Mouse (Mus musculus) hindbrain, embryonic 14.5 days (tissue): ENCODE measurements at regions not wholly inside any gene's neighbourhood (a gene's known extent, or its start where the extent isn't known, plus 50 kb on each side); places are given as distances from the start of the nearest gene placed in this dataset.
A peak's percentile ranks its signal among the peaks of the same experiment; 100 is the strongest.

Experiments
- ATAC-seq: fragments of 200-750 bp; cut with Nextera tagmentation; 2 replicates; pipeline ENCODE4 v1.8.0; 2017; ENCODE audit warnings: moderate number of reproducible peaks, mild to moderate bottlenecking, moderate TSS enrichment, moderate library complexity; ENCODE audit not compliant: low FRiP score
- DNase-seq: peaks from one replicate; pipeline ENCODE4 v3.0.0-alpha.2; 2015; ENCODE audit warnings: low spot score
- H3K27ac ChIP-seq: fragments of 300-500 bp; sonication (generic); 2 replicates; pipeline ENCODE4 v1.5.1; 2014; ENCODE audit warnings: mild to moderate bottlenecking, moderate library complexity
- H3K27me3 ChIP-seq: fragments of 300-500 bp; sonication (generic); 2 replicates; pipeline ENCODE4 v1.6.1; 2014; ENCODE audit warnings: mild to moderate bottlenecking, low read length, mixed read lengths; ENCODE audit not compliant: control insufficient read depth, insufficient read depth
- H3K36me3 ChIP-seq: fragments of 300-500 bp; sonication (generic); replicated peaks from 2 replicates; pipeline ENCODE4 v1.6.1; 2014; ENCODE audit not compliant: control insufficient read depth, insufficient read depth
- H3K4me1 ChIP-seq: fragments of 300-500 bp; sonication (generic); replicated peaks from 2 replicates; pipeline ENCODE4 v1.6.1; 2014; ENCODE audit warnings: antibody characterized with exemption, low read length, mixed read lengths; ENCODE audit not compliant: control insufficient read depth, insufficient read depth
- H3K4me2 ChIP-seq: fragments of 300-500 bp; sonication (generic); replicated peaks from 2 replicates; pipeline ENCODE4 v1.6.1; 2014; ENCODE audit warnings: mild to moderate bottlenecking, moderate library complexity
- H3K4me3 ChIP-seq: fragments of 300-500 bp; sonication (generic); replicated peaks from 2 replicates; pipeline ENCODE4 v1.5.1; 2014; ENCODE audit warnings: mild to moderate bottlenecking, low read length
- H3K9ac ChIP-seq: fragments of 300-500 bp; sonication (generic); 2 replicates; pipeline ENCODE4 v1.6.1; 2014
- H3K9me3 ChIP-seq: fragments of 300-500 bp; sonication (generic); 2 replicates; pipeline ENCODE4 v1.6.1; 2016; ENCODE audit warnings: low read length; ENCODE audit not compliant: control insufficient read depth
- WGBS: fragments of 180-500 bp; shearing (Covaris S2); extraction: QIAGEN DNeasy Blood & Tissue Kit; methylation state at CpG from one replicate; pipeline ENCODE4 v1.1.7; 2014; 5-methylcytosine and 5-hydroxymethylcytosine counted together

GRCm38 (mm10) chr13:80295723-80296122 lies 587.5 kb upstream of the Arrdc3 start:
- WGBS, result 9% methylated on average over 1 of the region's 1 CpGs
- Histone ChIP-seq H3K36me3 (no peaks in the 10 kb centered on the region), H3K4me1 (no peaks in the 10 kb centered on the region), H3K4me3 (no peak overlapping the region), H3K9ac (no peak overlapping the region), H3K4me2 (no peak overlapping the region), H3K9me3 (no peaks in the 10 kb centered on the region), H3K27ac (no peak overlapping the region), H3K27me3 (no peaks in the 10 kb centered on the region)
- ATAC-seq (no peak), DNase-seq (no peak)

- no peaks in the 10 kb centered on the region for H3K36me3 ChIP-seq
- H3K9ac ChIP-seq, result no peak overlapping the region
- no peaks in the 10 kb centered on the region for H3K9me3 ChIP-seq
- H3K4me3 ChIP-seq, result no peak overlapping the region
- DNase-seq, result peak; percentile 67
- H3K4me1 ChIP-seq, result no peaks in the 10 kb centered on the region
- no peak overlapping the region for H3K27ac ChIP-seq
- 44% methylated on average over 5 of the region's 5 CpGs for WGBS
- peak; percentile 83 for ATAC-seq
- H3K4me2 ChIP-seq, result no peak overlapping the region
- no peaks in the 10 kb centered on the region for H3K27me3 ChIP-seq
These were observed 549.0 kb upstream of the Arrdc3 start for GRCm38 (mm10) chr13:80334073-80334704.

- Histone ChIP-seq H3K9me3 (no peaks in the 10 kb centered on the region), H3K27me3 (no peaks in the 10 kb centered on the region), H3K4me2 (no peak overlapping the region), H3K9ac (no peak overlapping the region), H3K36me3 (no peaks in the 10 kb centered on the region), H3K4me3 (no peak overlapping the region), H3K4me1 (no peaks in the 10 kb centered on the region), H3K27ac (no peak overlapping the region)
- ATAC-seq, result no peak
- no peak for DNase-seq
- 65% methylated on average over 8 of the region's 8 CpGs for WGBS
These were observed 548.1 kb upstream of the Arrdc3 start for GRCm38 (mm10) chr13:80334865-80335655.

- Histone ChIP-seq H3K27me3 (no peaks in the 10 kb centered on the region), H3K9me3 (no peaks in the 10 kb centered on the region), H3K36me3 (no peaks in the 10 kb centered on the region), H3K9ac (no peak overlapping the region), H3K4me2 (no peak overlapping the region), H3K27ac (no peak overlapping the region), H3K4me1 (no peaks in the 10 kb centered on the region), H3K4me3 (no peak overlapping the region)
- ATAC-seq (peak; percentile 60), DNase-seq (peak; percentile 33)
- WGBS, result 51% methylated on average over 2 of the region's 2 CpGs
These were observed 536.1 kb upstream of the Arrdc3 start for GRCm38 (mm10) chr13:80346980-80347649.

- ATAC-seq, result no peak
- no peak overlapping the region for H3K9ac ChIP-seq
- no peak overlapping the region for H3K4me3 ChIP-seq
- H3K4me2 ChIP-seq, result no peak overlapping the region
- H3K9me3 ChIP-seq, result no peaks in the 10 kb centered on the region
- H3K27ac ChIP-seq, result no peak overlapping the region
- H3K36me3 ChIP-seq, result no peaks in the 10 kb centered on the region
- H3K27me3 ChIP-seq, result no peaks in the 10 kb centered on the region
- DNase-seq, result no peak
- no peaks in the 10 kb centered on the region for H3K4me1 ChIP-seq
- 96% methylated on average over 2 of the region's 2 CpGs for WGBS
These were observed 517.2 kb upstream of the Arrdc3 start for GRCm38 (mm10) chr13:80365964-80366363.

- Histone ChIP-seq H3K27me3 (no peaks in the 10 kb centered on the region), H3K27ac (no peak overlapping the region), H3K9me3 (no peaks in the 10 kb centered on the region), H3K4me3 (no peak overlapping the region), H3K4me2 (no peak overlapping the region), H3K9ac (no peak overlapping the region), H3K4me1 (no peaks in the 10 kb centered on the region), H3K36me3 (no peaks in the 10 kb centered on the region)
- WGBS, result 90% methylated on average over 1 of the region's 1 CpGs
- DNase-seq, result no peak
- no peak for ATAC-seq
These were observed 512.7 kb upstream of the Arrdc3 start for GRCm38 (mm10) chr13:80370491-80370890.

- no peaks in the 10 kb centered on the region for H3K36me3 ChIP-seq
- 66% methylated on average over 4 of the region's 4 CpGs for WGBS
- ATAC-seq (0 out of 2 replicates have a peak, but pooled peaks have one; percentile 59), DNase-seq (no peak)
- no peaks in the 10 kb centered on the region for H3K9me3 ChIP-seq
- H3K27ac ChIP-seq, result no peak overlapping the region
- no peaks in the 10 kb centered on the region for H3K27me3 ChIP-seq
- H3K4me3 ChIP-seq, result no peak overlapping the region
- H3K9ac ChIP-seq, result no peak overlapping the region
- H3K4me1 ChIP-seq, result peaks cover 7% of the 10 kb centered on the region; the same call in 1 of the 2 replicates
- no peak overlapping the region for H3K4me2 ChIP-seq
These were observed 501.8 kb upstream of the Arrdc3 start for GRCm38 (mm10) chr13:80381280-80381965.

GRCm38 (mm10) chr13:80381966-80382666 lies 501.1 kb upstream of the Arrdc3 start:
- H3K9me3 ChIP-seq, result no peaks in the 10 kb centered on the region
- no peak overlapping the region for H3K4me3 ChIP-seq
- 0 out of 2 replicates have a peak overlapping the region, but pooled peaks have one; percentile 17 for H3K27ac ChIP-seq
- H3K27me3 ChIP-seq, result no peaks in the 10 kb centered on the region
- 41% methylated on average over 2 of the region's 2 CpGs for WGBS
- DNase-seq (peak; percentile 54), ATAC-seq (no peak)
- H3K9ac ChIP-seq, result no peak overlapping the region
- peaks cover 7% of the 10 kb centered on the region; the same call in 1 of the 2 replicates for H3K4me1 ChIP-seq
- H3K4me2 ChIP-seq, result no peak overlapping the region
- H3K36me3 ChIP-seq, result no peaks in the 10 kb centered on the region
